Mouse (Mus musculus): Measurements from ENCODE around the gene Atp2a1. TPM values are rescaled to one million over a fixed set of nuclear protein-coding genes. Genes with fewer than 3 reads are reported as not detected.

Gene Atp2a1
- polyA plus RNA-seq, 1 experiment from 2014 or later = 6.4 TPM

DNA sequence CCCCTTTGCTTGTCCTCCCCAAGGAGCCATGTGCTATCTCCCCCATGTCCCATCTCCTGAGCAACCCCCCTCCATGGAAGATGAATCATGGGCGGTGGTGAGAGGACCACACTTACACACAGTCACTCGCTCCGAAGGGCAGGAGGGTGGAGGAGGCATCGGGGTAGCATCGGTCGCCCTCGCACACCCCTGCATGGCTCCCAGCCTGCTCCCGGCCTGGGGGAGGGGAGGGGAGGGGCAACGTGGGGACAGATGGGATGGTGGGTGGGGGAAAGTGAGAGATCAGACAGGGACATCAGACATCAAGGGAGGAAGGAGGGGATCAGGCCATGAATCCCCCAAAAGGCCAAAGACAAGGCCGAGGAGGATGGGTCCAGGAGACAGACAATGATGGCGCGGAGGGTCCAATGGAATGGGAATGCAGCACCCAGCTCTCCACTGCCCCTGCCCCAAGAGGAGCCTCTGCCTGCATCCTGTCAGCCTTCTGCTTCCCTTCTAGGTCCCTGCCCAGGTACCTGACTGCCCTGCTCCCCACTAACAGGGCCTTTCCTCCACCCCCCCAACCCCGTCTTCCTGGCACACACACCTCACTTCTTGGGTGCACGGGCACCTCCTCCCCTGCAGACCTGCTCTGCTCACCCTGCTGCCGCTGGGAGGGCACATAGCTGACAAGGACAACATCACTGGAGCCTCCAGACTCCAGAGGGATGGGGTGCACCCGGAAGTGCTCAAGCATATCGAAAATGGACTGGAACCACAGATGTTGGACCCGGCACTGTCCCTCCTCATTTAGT lies 5.1 kb upstream of the Atp2a1 start:
- Histone ChIP-seq H3K36me3 (ENCODE audit: control insufficient read depth, insufficient read depth) (peaks cover 55% of the 10 kb centered on the region), H3K27me3 (ENCODE audit: control insufficient read depth, insufficient read depth, low read length) (no peaks in the 10 kb centered on the region)
- ATAC-seq (replicated peaks; ENCODE audit: extremely low read depth, insufficient read depth, low FRiP score) = no peak

DNA sequence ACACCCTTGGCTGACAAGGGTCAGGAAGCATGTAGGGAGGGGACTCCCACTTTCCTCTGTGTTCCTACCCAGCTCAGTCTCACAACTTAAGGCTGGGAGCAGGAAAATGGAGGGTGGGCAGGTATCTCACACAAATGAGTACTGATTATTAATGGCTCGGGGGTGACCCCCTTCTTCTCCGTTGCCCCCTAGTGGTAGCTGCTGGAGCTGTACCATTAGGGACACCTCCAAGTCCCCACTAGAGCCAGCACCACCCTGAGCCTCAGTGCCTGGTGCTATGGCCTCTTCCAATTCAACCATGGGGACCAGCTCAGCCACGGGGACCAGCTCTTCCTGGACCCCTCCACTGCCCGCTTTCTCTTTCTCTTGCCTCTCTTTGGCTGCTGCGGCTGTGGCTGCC lies 4.4 kb upstream of the Atp2a1 start:
- Histone ChIP-seq H3K27me3 (ENCODE audit: control insufficient read depth, insufficient read depth, low read length) (no peaks in the 10 kb centered on the region), H3K9me3 (replicated peaks; ENCODE audit: control insufficient read depth, low read length) (no peaks in the 10 kb centered on the region), H3K4me3 (ENCODE audit: low read length) (no peak overlapping the region), H3K27ac (ENCODE audit: low read length) (no peak overlapping the region), H3K9ac (ENCODE audit: low read length) (no peak overlapping the region), H3K4me1 (ENCODE audit: control insufficient read depth, insufficient read depth, low read length) (peaks cover 26% of the 10 kb centered on the region), H3K4me2 (ENCODE audit: low read depth, low read length) (no peak overlapping the region), H3K36me3 (ENCODE audit: control insufficient read depth, insufficient read depth) (peaks cover 53% of the 10 kb centered on the region)
- ATAC-seq (replicated peaks; ENCODE audit: extremely low read depth, insufficient read depth, low FRiP score) = no peak
- 62% methylated on average over 5 of the region's 5 CpGs for WGBS

More for the DNA sequence above, 5.1 kb upstream of the Atp2a1 start:
- no peak overlapping the region for H3K27ac ChIP-seq (ENCODE audit: low read length)
- no peaks in the 10 kb centered on the region for H3K9me3 ChIP-seq (replicated peaks; ENCODE audit: control insufficient read depth, low read length)
- no peak overlapping the region for H3K4me3 ChIP-seq (ENCODE audit: low read length)
- H3K9ac ChIP-seq (ENCODE audit: low read length) = no peak overlapping the region
- no peak overlapping the region for H3K4me2 ChIP-seq (ENCODE audit: low read depth, low read length)
- 89% methylated on average over 18 of the region's 18 CpGs for WGBS
- H3K4me1 ChIP-seq (ENCODE audit: control insufficient read depth, insufficient read depth, low read length) = peaks cover 26% of the 10 kb centered on the region

DNA sequence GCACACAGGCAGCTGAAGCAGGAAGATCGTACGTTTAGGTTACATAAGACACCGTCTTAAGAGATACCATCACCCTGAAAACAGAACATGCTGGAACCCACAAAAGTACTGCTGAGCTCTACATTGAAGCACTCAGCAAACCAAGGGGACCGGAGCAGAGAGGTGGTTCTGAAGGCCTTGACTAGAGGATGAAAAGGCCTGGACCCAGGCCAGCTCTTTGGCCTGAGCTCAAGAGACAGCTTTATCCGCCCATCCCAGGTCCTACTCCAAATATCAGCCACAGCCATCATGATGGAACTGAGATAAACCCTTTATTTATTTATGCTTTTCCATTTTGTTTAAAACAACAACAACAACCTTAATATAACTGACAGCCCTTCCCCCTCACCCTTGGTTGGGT lies 3.8 kb upstream of the Atp2a1 start:
- Histone ChIP-seq H3K9me3 (replicated peaks; ENCODE audit: control insufficient read depth, low read length) (no peaks in the 10 kb centered on the region), H3K4me1 (ENCODE audit: control insufficient read depth, insufficient read depth, low read length) (peaks cover 26% of the 10 kb centered on the region), H3K27ac (ENCODE audit: low read length) (peak overlapping the region; percentile 19; the same call in 1 of the 2 replicates), H3K36me3 (ENCODE audit: control insufficient read depth, insufficient read depth) (peaks cover 48% of the 10 kb centered on the region), H3K4me3 (ENCODE audit: low read length) (no peak overlapping the region), H3K4me2 (ENCODE audit: low read depth, low read length) (no peak overlapping the region), H3K27me3 (ENCODE audit: control insufficient read depth, insufficient read depth, low read length) (no peaks in the 10 kb centered on the region), H3K9ac (ENCODE audit: low read length) (no peak overlapping the region)
- ATAC-seq (replicated peaks; ENCODE audit: extremely low read depth, insufficient read depth, low FRiP score) = no peak
- WGBS = 76% methylated on average over 5 of the region's 5 CpGs

DNA sequence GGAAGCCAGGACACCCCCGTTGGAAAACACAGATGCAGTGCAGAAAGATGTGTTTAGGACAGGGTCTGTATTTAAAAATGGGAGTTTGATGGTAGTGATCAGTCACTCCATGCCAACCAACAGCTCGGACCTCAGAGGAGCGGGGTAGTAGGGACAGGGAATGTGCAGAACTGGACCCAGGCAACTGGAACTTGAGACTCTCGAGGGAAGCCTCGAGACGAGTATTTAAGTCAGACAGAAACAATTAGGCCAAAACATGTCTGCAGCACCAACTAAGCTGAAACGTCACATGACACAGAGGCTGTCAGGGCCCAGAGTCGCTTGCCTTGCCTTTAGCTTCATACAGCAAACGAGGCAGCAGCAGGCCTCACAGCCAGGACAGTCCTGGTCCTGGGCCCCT lies 3.2 kb upstream of the Atp2a1 start:
- no peak overlapping the region for H3K4me2 ChIP-seq (ENCODE audit: low read depth, low read length)
- peaks cover 42% of the 10 kb centered on the region for H3K36me3 ChIP-seq (ENCODE audit: control insufficient read depth, insufficient read depth)
- H3K9ac ChIP-seq (ENCODE audit: low read length) = peak overlapping the region; percentile 21; the same call in 1 of the 2 replicates
- no peak for ATAC-seq (replicated peaks; ENCODE audit: extremely low read depth, insufficient read depth, low FRiP score)
- peaks cover 26% of the 10 kb centered on the region for H3K4me1 ChIP-seq (ENCODE audit: control insufficient read depth, insufficient read depth, low read length)
- H3K27ac ChIP-seq (ENCODE audit: low read length) = peak overlapping the region; percentile 57
- H3K9me3 ChIP-seq (replicated peaks; ENCODE audit: control insufficient read depth, low read length) = no peaks in the 10 kb centered on the region
- no peaks in the 10 kb centered on the region for H3K27me3 ChIP-seq (ENCODE audit: control insufficient read depth, insufficient read depth, low read length)
- no peak overlapping the region for H3K4me3 ChIP-seq (ENCODE audit: low read length)
- 50% methylated on average over 9 of the region's 9 CpGs for WGBS

DNA sequence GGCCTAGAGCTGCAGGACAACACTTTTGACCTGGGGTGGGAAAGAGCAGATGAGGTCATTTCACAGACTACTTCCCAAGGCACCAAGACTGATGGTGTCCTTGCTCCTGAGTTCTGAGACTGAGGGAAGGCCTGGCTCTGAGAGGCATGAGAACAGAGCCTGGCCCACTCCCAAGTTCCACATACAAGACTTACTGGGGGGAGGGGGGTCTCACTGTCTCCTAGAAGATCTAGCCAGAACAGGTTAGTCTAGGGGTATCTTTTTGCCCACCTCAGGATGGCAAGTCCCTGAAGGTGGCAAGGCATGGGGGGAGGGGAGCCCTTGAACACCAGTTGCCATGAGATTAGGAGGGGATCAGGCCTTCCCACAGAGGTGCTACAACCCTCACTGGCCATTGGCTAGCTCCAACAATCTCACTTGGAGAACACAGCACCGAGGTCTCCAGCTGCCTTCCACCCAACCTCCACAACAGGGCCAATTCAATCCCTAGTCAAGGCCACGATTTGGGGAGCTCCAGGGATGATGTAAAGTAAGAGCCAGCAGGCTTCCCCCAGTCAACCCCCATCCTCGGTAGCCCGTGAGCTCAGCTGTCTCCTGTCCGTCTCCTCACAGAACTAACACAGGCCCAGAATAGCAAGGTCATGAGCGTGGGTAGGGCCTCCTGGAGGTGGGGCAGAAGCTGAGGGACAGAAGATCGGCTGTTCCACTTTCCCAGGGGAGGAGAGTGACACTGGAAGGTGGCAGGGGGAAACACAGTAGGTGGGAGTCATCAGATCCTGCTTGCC lies 2.5 kb upstream of the Atp2a1 start:
- no peak overlapping the region for H3K4me3 ChIP-seq (ENCODE audit: low read length)
- peak overlapping the region; percentile 21; the same call in 1 of the 2 replicates for H3K4me2 ChIP-seq (ENCODE audit: low read depth, low read length)
- H3K9me3 ChIP-seq (replicated peaks; ENCODE audit: control insufficient read depth, low read length) = no peaks in the 10 kb centered on the region
- ATAC-seq (replicated peaks; ENCODE audit: extremely low read depth, insufficient read depth, low FRiP score) = peak; percentile 69
- H3K27ac ChIP-seq (ENCODE audit: low read length) = peak overlapping the region; percentile 84
- no peaks in the 10 kb centered on the region for H3K27me3 ChIP-seq (ENCODE audit: control insufficient read depth, insufficient read depth, low read length)
- H3K4me1 ChIP-seq (ENCODE audit: control insufficient read depth, insufficient read depth, low read length) = peaks cover 26% of the 10 kb centered on the region
- peak overlapping the region; percentile 42 for H3K9ac ChIP-seq (ENCODE audit: low read length)
- peaks cover 37% of the 10 kb centered on the region for H3K36me3 ChIP-seq (ENCODE audit: control insufficient read depth, insufficient read depth)
- 23% methylated on average over 7 of the region's 7 CpGs for WGBS

DNA sequence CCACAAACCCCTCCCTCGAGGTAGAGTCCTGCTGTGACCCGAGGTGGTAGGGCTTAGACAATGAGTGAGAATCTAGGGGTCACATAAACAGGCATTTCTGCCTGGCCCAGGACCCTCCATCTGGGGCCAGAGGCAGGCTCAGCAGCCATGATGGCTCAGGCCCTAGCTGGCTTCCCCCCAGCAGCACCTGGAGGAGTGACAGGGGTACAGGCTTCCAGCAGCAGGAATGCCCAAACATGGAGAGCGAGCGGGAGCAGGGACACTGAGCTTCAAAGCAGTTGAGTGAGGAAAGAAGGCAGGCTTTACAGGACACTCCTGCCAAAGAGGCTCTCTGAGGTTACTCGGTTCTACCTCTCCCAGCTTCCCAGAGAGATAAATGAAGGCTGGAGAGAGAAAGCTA lies 1.9 kb upstream of the Atp2a1 start:
- H3K27me3 ChIP-seq (ENCODE audit: control insufficient read depth, insufficient read depth, low read length) = no peaks in the 10 kb centered on the region
- H3K4me3 ChIP-seq (ENCODE audit: low read length) = no peak overlapping the region
- H3K9ac ChIP-seq (ENCODE audit: low read length) = peak overlapping the region; percentile 42
- no peaks in the 10 kb centered on the region for H3K9me3 ChIP-seq (replicated peaks; ENCODE audit: control insufficient read depth, low read length)
- ATAC-seq (replicated peaks; ENCODE audit: extremely low read depth, insufficient read depth, low FRiP score) = 0 out of 2 replicates have a peak, but pooled peaks have one; percentile 12
- H3K4me1 ChIP-seq (ENCODE audit: control insufficient read depth, insufficient read depth, low read length) = peaks cover 26% of the 10 kb centered on the region
- peak overlapping the region; percentile 84 for H3K27ac ChIP-seq (ENCODE audit: low read length)
- no peak overlapping the region for H3K4me2 ChIP-seq (ENCODE audit: low read depth, low read length)
- peaks cover 33% of the 10 kb centered on the region for H3K36me3 ChIP-seq (ENCODE audit: control insufficient read depth, insufficient read depth)
- WGBS = 29% methylated on average over 5 of the region's 5 CpGs

DNA sequence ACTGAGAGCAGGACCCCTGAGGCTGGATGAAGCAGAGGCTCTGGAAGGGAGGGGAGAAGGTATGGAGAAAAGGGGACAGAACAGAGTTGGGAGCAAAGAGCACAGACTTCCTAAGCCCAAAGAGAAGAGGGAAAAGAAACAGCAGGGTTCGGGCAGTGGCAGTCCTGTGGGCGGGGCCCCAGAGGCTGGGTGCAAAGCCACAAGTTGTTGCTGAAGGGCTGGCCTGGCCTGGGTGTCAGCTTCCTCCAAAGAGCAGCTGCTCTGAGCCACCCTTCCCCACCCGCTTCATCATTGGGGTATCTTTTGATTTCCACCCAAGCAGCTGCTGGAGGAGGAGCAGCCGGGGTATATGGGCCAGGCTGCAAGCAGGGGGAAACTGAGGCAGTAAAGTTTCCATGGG lies 1.2 kb upstream of the Atp2a1 start:
- no peak overlapping the region for H3K27ac ChIP-seq (ENCODE audit: low read length)

DNA sequence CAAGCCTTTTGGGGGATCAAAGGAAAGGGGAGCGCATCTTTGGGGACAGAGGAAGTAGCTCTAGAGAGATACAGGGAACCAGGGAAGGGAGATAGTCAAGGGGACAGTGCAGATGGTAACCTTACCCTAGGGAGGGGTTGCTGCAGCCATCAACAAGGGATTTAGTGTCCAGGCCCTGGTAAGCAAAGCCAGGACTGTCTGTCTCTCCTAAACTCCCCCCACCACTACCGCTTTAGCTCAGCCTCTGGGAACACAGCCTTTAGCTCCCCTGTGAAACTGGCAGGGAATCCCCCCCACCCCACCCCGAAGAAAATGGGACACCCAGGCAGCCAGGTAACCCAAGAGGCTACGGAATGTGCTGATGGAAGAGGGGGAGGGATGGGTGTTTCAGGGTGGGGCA lies 639 bp upstream of the Atp2a1 start:
- Histone ChIP-seq H3K4me3 (ENCODE audit: low read length) (no peak overlapping the region), H3K36me3 (ENCODE audit: control insufficient read depth, insufficient read depth) (peaks cover 21% of the 10 kb centered on the region), H3K9ac (ENCODE audit: low read length) (no peak overlapping the region), H3K4me1 (ENCODE audit: control insufficient read depth, insufficient read depth, low read length) (peaks cover 28% of the 10 kb centered on the region), H3K4me2 (ENCODE audit: low read depth, low read length) (no peak overlapping the region), H3K27ac (ENCODE audit: low read length) (no peak overlapping the region), H3K9me3 (replicated peaks; ENCODE audit: control insufficient read depth, low read length) (no peaks in the 10 kb centered on the region), H3K27me3 (ENCODE audit: control insufficient read depth, insufficient read depth, low read length) (no peaks in the 10 kb centered on the region)
- no peak for ATAC-seq (replicated peaks; ENCODE audit: extremely low read depth, insufficient read depth, low FRiP score)
- WGBS = 61% methylated on average over 4 of the region's 4 CpGs

More for the DNA sequence above, 1.2 kb upstream of the Atp2a1 start:
- H3K4me2 ChIP-seq (ENCODE audit: low read depth, low read length) = no peak overlapping the region
- ATAC-seq (replicated peaks; ENCODE audit: extremely low read depth, insufficient read depth, low FRiP score) = no peak
- no peak overlapping the region for H3K9ac ChIP-seq (ENCODE audit: low read length)
- WGBS = 70% methylated on average over 4 of the region's 4 CpGs
- H3K36me3 ChIP-seq (ENCODE audit: control insufficient read depth, insufficient read depth) = peaks cover 27% of the 10 kb centered on the region
- no peaks in the 10 kb centered on the region for H3K9me3 ChIP-seq (replicated peaks; ENCODE audit: control insufficient read depth, low read length)
- H3K4me1 ChIP-seq (ENCODE audit: control insufficient read depth, insufficient read depth, low read length) = peaks cover 26% of the 10 kb centered on the region
- no peak overlapping the region for H3K4me3 ChIP-seq (ENCODE audit: low read length)
- no peaks in the 10 kb centered on the region for H3K27me3 ChIP-seq (ENCODE audit: control insufficient read depth, insufficient read depth, low read length)

DNA sequence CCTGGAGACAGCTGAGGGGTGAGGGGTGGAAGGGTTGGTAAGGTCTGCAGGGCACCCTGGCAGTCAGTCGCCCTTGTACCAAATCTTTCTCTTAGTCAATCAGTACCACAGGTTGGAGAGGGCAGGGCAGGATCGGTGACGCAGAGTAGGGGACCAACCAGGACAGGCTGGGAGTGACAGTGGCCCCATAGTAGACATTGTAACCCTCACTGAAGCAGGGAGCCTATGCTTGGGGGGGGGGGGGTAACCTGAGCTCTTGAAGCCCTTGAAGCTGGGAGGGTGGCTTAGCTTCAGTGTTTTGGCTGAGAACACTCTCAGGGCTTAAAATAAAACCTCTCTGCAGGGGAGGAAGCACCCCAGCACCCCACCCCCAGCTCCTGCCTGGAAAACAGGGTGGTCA lies 1.3 kb downstream of the Atp2a1 start:
- H3K4me2 ChIP-seq (ENCODE audit: low read depth, low read length) = no peak overlapping the region
- 68% methylated on average over 3 of the region's 3 CpGs for WGBS
- ATAC-seq (replicated peaks; ENCODE audit: extremely low read depth, insufficient read depth, low FRiP score) = no peak
- no peak overlapping the region for H3K27ac ChIP-seq (ENCODE audit: low read length)
- H3K4me3 ChIP-seq (ENCODE audit: low read length) = no peak overlapping the region
- H3K27me3 ChIP-seq (ENCODE audit: control insufficient read depth, insufficient read depth, low read length) = no peaks in the 10 kb centered on the region
- H3K36me3 ChIP-seq (ENCODE audit: control insufficient read depth, insufficient read depth) = peaks cover 3% of the 10 kb centered on the region; the same call in 1 of the 2 replicates
- H3K9me3 ChIP-seq (replicated peaks; ENCODE audit: control insufficient read depth, low read length) = no peaks in the 10 kb centered on the region
- no peak overlapping the region for H3K9ac ChIP-seq (ENCODE audit: low read length)
- H3K4me1 ChIP-seq (ENCODE audit: control insufficient read depth, insufficient read depth, low read length) = peaks cover 32% of the 10 kb centered on the region
